Mouse (Mus musculus): ENCODE measurements at regions not wholly inside any gene's neighbourhood (a gene's known extent, or its start where the extent isn't known, plus 50 kb on each side); places are given as distances from the start of the nearest gene placed in this dataset.

DNA sequence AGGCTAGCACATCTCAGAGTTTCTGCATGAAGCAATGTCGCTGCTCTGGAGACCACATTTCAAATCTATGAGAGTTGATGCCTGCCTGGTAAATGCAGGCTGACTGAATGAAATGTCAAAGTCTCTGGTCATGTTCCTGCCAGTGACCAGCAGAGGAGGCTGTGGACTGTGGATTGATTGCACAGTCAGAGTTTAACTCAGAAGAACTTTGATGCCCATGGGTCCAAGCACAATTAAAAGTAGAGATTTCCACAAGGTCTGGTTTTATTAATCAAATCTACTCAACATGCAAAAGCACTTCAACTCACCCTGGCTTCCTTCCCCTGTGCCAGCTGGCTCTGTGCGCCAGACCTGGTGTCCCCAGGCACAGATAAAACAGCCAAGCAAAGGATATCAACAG is 81.3 kb downstream of the Hsd17b3 start:
- H3K4me3 ChIP-seq, result no peak overlapping the region
- no peak overlapping the region for H3K27ac ChIP-seq
- DNase-seq (ENCODE audit: low spot score in 2 of 2), result no peak
- peak; percentile 74 for TF ChIP-seq CTCF (conservative IDR thresholded peaks at IDR 0.05)

DNA sequence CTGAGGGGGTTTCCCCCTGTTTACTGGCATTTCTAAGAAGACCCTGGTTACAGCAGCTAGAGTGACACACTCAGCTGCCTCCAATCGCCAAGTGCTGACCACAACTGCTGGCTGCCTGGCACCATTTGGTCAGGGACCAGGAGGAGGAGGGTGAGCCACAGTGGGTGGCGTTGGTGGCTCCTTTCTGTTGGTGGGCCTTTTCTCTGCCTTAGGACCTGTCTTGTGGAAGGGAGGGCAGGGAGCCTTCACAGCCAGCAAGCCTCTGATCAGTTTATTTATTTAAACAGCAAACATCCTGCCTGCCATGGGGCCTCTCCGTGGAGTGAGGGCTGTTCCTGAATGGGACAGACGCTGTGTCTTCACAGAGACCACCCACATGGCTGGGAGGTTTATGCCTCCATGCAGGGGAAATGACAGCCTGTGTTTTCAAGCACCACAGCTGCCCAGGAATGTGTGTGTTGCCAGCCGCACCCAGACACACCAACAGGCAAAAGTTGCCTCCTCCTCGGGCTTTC is 86.0 kb downstream of the Hsd17b3 start:
- H3K27ac ChIP-seq, result no peak overlapping the region
- TF ChIP-seq CTCF (conservative IDR thresholded peaks at IDR 0.05), result no peak
- no peak overlapping the region for H3K4me3 ChIP-seq
- DNase-seq (ENCODE audit: low spot score in 2 of 2), result no peak

DNA sequence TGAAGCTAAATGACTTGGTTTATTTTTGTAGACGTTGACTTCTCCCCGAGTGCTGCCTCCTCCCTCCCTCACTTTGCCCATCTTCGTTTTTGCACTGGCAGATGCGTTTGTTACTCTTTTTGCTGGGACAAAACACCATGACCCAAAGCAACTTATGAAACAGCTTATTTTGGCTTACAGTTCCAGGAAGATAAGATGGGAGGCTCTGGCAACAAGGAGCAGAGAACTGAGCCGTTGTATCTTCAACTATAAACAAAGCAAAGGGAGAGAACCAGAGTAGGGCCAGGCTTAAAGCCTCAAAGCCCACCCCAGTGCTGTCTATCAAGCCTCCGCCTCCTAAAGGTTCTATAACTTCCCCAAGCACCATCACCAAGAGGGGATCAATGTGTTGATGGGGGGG is 88.7 kb downstream of the Hsd17b3 start:
- no peak for DNase-seq (ENCODE audit: low spot score in 2 of 2)
- no peak overlapping the region for H3K27ac ChIP-seq
- no peak overlapping the region for H3K4me3 ChIP-seq
- no peak for TF ChIP-seq CTCF (conservative IDR thresholded peaks at IDR 0.05)

DNA sequence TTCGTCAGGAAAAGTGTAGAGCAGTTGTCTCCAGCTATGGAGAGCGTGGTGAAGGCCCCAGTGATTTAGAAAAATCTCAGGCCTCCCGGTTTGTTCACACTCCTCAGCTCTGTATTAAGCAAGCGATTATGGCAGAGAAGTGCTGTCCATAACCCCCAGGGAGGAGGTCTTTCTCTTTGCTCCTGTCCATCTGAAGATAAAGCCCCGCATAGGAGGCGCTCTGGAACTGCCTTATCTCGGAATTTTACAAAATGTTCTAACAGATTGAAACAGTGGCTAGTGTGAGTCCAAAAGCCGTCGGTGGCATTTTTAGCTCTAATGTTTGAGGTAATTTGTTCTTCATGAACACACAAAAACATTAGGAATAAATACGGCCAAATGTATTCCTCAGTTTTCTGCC is 90.4 kb downstream of the Hsd17b3 start:
- TF ChIP-seq CTCF (conservative IDR thresholded peaks at IDR 0.05), result no peak
- H3K4me3 ChIP-seq, result no peak overlapping the region

DNA sequence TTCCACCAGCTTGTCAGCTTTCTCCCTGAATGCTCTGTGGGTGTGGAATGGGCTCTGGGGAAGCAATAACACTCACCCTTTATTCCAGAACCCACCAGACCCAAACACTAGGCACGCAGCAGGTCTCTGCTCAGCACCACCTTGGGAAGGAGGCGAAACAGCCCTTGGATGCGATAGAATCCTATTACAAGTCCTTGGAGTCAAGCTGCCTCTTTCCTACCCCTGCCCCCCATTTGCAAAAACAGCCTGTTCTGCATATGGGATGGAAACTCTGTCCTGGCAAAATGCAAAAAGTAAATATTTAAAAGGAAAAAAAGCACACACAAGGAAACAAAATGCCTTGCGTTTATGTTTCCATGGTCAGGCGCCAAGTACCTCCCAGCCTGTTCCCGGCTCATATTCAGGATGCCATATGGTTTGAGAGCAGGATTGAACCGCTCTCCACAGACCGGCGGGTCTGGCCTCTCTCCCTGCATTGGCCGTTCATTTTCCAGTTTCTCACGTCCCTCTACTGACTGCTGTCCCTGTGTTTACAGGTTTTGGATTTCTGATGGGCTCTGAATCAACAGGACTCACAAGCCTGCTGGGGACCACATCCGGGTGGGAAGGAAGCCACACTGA is 95.1 kb downstream of the Hsd17b3 start:
- peak in 1 of 2 experiments; percentile 8 for DNase-seq (ENCODE audit: low spot score in 2 of 2)
- H3K4me3 ChIP-seq, result no peak overlapping the region
- H3K27ac ChIP-seq, result no peak overlapping the region
- no peak for TF ChIP-seq CTCF (conservative IDR thresholded peaks at IDR 0.05)

More for the DNA sequence above, 90.4 kb downstream of the Hsd17b3 start:
- DNase-seq (ENCODE audit: low spot score in 2 of 2), result no peak
- H3K27ac ChIP-seq, result no peak overlapping the region

DNA sequence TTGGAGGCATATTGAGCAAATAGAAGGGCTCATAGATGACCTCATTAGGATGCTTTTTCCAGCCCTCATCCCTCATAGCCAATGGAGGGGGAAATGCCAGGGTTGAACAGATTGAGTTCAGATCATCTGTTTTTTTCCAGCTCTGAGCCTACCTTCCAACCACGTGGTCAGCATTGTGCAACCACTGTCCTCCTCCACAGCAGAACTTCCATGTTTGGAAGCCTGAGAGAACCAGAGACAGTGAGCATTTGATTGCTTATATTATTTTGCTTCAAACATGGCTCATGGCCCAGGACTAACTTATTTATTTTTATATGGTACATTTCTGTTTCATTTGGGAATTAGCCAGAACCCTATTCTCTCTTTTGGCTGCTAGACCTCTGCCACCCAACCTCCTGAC is 96.0 kb downstream of the Hsd17b3 start:
- Histone ChIP-seq H3K4me3 (no peak overlapping the region), H3K27ac (no peak overlapping the region)
- no peak for TF ChIP-seq CTCF (conservative IDR thresholded peaks at IDR 0.05)
- DNase-seq (ENCODE audit: low spot score in 2 of 2), result peak in 1 of 2 experiments; percentile 7

DNA sequence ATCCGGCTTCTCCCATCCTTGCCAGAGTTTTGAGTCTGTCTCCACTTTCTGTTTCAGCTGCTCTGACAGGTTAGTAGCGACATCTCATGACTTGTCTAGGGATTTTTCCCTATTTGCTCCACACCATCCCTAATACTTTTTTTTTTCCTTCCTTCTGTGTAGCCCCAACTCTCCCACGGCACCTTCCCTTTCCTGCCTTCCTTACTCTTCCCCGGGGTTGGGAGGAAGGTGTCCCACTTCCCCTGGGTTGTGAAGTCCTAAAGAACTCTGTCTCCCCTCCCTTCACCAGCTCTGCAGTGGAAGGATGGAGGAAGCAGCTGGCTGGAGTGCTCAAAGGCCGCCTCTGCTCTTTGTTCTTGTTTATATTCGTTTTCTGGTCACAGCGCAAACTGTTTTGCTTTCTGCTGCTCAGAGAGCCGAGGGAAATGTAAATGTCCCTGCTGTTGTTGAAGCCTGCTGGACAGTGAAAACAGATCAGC is 98.5 kb downstream of the Hsd17b3 start:
- Histone ChIP-seq H3K4me3 (peak overlapping the region; percentile 17; the same call in 1 of the 2 replicates), H3K27ac (peak overlapping the region; percentile 58)
- TF ChIP-seq CTCF (conservative IDR thresholded peaks at IDR 0.05), result peak; percentile 78
- peak in 1 of 2 experiments; percentile 13 for DNase-seq (ENCODE audit: low spot score in 2 of 2)

DNA sequence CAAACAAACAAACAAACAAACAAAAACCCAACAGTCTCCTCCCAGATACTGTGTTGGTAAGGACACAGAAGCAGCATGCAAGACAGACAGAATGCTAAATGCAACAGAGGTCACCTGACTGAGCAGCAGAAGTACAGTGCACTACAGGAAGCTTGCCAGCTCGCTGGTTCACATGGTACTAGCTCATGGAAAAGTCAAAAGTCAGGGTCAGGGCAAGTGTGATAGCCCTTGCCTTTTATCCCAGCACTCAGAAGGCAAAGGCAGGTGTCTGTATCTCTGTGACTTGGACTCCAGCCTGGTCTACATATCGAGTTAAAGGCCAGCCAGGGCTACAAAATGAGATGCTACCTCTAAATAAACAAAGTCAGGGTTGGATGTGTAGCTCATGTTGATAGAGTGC is 99.3 kb downstream of the Hsd17b3 start:
- Histone ChIP-seq H3K4me3 (no peak overlapping the region), H3K27ac (no peak overlapping the region)
- no peak for DNase-seq (ENCODE audit: low spot score in 2 of 2)
- TF ChIP-seq CTCF (conservative IDR thresholded peaks at IDR 0.05), result no peak

DNA sequence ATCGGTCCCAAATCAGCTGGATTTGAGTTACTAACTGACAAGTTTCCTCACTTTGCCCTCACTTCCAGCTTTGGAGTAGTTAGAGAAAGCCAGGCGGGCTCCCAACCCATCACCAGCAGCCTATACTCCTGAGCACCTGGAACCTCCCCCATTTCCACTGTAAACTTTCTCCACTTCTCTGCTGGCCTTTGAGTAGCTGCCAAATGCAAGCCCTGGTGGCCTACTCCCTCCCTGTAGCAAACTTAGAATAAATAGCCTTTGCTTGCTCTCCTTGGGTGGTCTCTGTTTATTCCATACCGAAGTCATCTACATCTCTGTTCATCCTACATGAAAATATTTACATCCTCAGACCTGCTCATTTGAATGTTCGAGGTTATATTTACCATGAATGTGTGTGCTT is 100.8 kb downstream of the Hsd17b3 start:
- Histone ChIP-seq H3K27ac (no peak overlapping the region), H3K4me3 (no peak overlapping the region)
- no peak for DNase-seq (ENCODE audit: low spot score in 2 of 2)
- TF ChIP-seq CTCF (conservative IDR thresholded peaks at IDR 0.05), result no peak

DNA sequence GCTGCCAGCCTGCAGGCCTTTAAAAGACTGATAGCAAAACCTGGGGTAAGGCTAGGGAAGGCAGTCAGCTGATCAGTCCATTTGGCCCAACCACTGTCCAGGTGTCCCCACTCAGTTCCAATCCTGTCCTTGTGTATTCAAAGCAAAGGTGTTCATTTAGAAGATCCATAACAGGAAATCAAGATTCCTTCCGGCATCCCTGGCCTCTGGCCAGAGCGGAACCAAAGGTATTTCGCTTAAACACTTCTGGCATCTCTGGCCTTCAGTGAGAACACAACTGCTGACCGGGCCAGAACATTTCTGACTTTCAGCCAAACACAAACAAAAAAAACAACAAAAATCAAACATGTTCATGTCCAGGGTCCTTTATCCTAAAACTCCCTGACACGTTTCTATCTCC is 102.3 kb downstream of the Hsd17b3 start:
- no peak for TF ChIP-seq CTCF (conservative IDR thresholded peaks at IDR 0.05)
- Histone ChIP-seq H3K4me3 (no peak overlapping the region), H3K27ac (no peak overlapping the region)
- no peak for DNase-seq (ENCODE audit: low spot score in 2 of 2)

DNA sequence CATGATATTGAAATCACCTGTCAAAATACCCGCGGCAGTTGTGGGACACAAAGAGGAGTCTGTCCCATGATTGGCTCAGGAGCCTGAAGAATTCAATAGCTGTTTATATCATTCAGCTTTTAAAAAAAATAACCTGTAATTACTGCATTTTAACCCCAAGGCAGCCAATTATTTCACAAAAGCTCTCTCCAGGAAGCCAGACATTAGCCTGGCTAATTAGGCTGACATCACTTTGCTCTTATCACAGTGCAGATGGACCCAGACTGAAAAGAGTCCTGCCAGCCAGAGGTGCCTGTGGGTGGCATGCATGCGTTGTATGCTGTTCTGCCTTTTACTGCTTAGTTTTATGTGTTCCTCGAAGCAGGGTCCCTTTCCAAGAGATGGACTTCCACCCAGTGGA is 103.4 kb downstream of the Hsd17b3 start:
- TF ChIP-seq CTCF (conservative IDR thresholded peaks at IDR 0.05), result no peak
- Histone ChIP-seq H3K4me3 (no peak overlapping the region), H3K27ac (no peak overlapping the region)
- DNase-seq (ENCODE audit: low spot score in 2 of 2), result no peak

DNA sequence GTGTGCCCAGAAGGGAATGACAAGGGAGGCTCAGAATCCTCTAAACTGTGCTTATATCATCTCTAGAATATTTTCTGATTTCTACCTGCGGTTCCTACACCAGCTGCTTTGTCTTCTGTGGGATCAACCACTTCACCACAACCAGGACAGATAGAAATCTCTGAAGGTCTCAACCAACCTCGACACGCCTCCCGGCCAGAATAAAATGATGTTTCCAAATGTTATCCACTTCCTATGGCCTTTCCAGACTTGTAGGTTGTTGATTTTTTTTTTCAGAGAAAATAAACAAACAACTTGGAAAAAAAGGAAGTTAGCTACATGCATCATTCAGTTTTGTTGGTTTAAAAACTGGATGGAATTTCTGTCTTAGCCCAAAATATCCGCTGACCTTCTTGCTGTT is 103.9 kb downstream of the Hsd17b3 start:
- Histone ChIP-seq H3K4me3 (no peak overlapping the region), H3K27ac (no peak overlapping the region)
- DNase-seq (ENCODE audit: low spot score in 2 of 2), result no peak
- TF ChIP-seq CTCF (conservative IDR thresholded peaks at IDR 0.05), result no peak

DNA sequence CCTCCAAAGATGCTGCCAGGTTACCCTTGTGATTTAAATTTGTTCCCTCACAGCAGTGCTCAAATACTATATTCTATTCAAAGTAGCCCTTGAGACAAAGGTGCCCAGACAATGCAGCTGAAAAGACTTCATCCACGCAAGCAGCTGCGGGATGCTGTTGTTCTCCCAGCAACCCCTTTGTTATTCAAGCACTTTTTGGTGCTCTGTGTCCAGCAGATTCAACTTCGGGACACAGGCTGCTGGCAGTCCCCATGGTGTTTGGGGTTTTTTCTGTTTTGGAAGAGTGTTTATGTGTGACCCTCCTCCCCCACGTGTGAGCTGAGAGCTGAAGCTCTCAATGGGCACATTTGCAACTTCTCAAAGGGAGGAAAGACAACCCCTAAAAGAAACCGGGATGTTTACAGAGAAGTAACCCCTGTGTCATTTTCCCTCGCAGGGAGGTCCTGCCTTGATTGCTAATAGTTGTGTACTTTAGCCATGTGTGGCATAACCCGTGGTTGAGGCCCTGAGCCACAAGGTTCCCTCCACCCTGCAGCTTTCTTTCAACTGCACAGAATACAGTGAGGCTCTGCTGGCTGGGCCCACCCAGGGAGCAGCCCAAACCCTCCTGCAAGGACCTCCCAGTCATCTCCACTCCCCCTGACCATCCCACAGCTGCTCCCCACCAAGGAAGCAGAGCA is 108.9 kb downstream of the Hsd17b3 start:
- TF ChIP-seq CTCF (conservative IDR thresholded peaks at IDR 0.05), result no peak
- Histone ChIP-seq H3K27ac (no peak overlapping the region), H3K4me3 (no peak overlapping the region)
- no peak for DNase-seq (ENCODE audit: low spot score in 2 of 2)

DNA sequence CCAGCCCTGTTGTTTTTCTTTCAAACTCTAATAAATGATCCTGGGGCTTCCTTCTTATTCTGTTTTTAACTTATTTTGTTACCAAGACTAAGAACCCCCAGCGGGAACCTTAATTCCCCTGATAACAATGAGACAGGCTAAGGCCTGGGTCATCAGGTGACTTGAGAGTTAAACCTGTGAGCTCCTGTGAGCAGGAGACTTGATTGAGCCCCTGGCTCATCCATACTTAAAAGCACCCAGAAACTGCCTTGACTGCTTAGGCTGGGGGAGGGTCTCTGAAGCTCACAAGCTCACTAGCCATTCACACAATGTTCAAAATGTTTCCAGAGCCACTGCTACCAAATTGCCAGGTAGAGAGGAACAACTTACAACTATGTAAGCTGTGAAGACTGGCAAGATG is 109.4 kb downstream of the Hsd17b3 start:
- no peak for DNase-seq (ENCODE audit: low spot score in 2 of 2)
- Histone ChIP-seq H3K27ac (no peak overlapping the region), H3K4me3 (no peak overlapping the region)
- no peak for TF ChIP-seq CTCF (conservative IDR thresholded peaks at IDR 0.05)

All from layer of hippocampus, adult 2 months (tissue).